In the genomic region with DNA sequence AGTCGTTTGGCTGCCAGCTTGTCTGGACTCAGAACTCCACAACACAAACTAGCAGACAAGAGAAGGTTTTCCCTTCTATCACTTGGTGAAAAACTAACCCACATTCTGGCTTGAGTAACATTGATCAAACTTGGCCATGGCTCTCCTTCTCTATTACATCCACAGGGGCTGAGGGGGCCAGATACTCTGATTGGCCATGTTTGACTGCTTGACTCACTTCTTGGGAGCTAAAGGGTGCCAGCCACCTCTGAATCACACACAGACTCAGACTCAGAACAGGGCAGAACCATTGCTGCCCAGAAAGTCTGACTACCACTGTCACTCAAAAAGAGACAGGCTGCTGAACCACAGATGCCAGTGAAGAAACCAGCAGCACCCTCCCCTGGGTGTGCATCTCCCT, we compare ENCODE assay signal across 23 mouse cellular contexts. TPM values are rescaled to one million over a fixed set of nuclear protein-coding genes. Genes with fewer than 3 reads are reported as not detected.
DNase-seq lines count a peak whose midpoint lies in the region; ATAC-seq and TF ChIP-seq lines count a peak whose summit lies in the region.
"Had no signal": no experiment of that assay in that cellular context is flagged by ENCODE, and none has a peak within 500 bp of the region (broad histone marks: within the 10 kb centered on the region; RNA-seq: fewer than 3 reads in every experiment).

No protein-coding gene starts in this region.

- no peaks in the 10 kb centered on the region for H3K27me3 ChIP-seq in midbrain, embryonic 11.5 days (ENCODE audit: control insufficient read depth, insufficient read depth, low read length)
- no peaks in the 10 kb centered on the region for H3K27me3 ChIP-seq in midbrain, postnatal 0 days (ENCODE audit: insufficient read depth, low read length)
- H3K27me3 ChIP-seq: embryonic facial prominence, embryonic 15.5 days; forebrain, embryonic 12.5 days; hindbrain, embryonic 13.5 days; Patski had no signal

- no peaks in the 10 kb centered on the region for H3K36me3 ChIP-seq in midbrain, embryonic 11.5 days (ENCODE audit: control insufficient read depth, insufficient read depth, low read length)
- H3K36me3 ChIP-seq in midbrain, postnatal 0 days (ENCODE audit: insufficient read depth, low read length), result no peaks in the 10 kb centered on the region
- H3K36me3 ChIP-seq: embryonic facial prominence, embryonic 15.5 days; forebrain, embryonic 12.5 days; G1E; heart, embryonic 10.5 days had no signal

- no peak for ATAC-seq in midbrain, embryonic 11.5 days (ENCODE audit: low FRiP score)
- ATAC-seq in midbrain, postnatal 0 days (ENCODE audit: low FRiP score), result no peak
- ATAC-seq: activated CD4-positive, CD25-positive, alpha-beta regulatory T cell, adult 4 months; CD4-positive, CD25-positive, alpha-beta regulatory T cell, adult 4 months; hindbrain, postnatal 0 days; Patski had no signal

- no peaks in the 10 kb centered on the region for H3K4me1 ChIP-seq in midbrain, embryonic 11.5 days (ENCODE audit: control insufficient read depth, insufficient read depth, low read length)
- H3K4me1 ChIP-seq in midbrain, postnatal 0 days (ENCODE audit: insufficient read depth, low read length), result no peaks in the 10 kb centered on the region
- H3K4me1 ChIP-seq: forebrain, embryonic 12.5 days had no signal

- TF ChIP-seq CTCF in midbrain, postnatal 0 days (IDR thresholded peaks at IDR 0.05), result no peak

- no peak overlapping the region for H3K4me2 ChIP-seq in midbrain, embryonic 11.5 days
- H3K4me2 ChIP-seq in midbrain, postnatal 0 days (ENCODE audit: low read depth, low read length, poor library complexity, severe bottlenecking), result no peak overlapping the region
- H3K4me2 ChIP-seq: embryonic facial prominence, embryonic 15.5 days; forebrain, embryonic 12.5 days; hindbrain, embryonic 13.5 days had no signal

- H3K9me3 ChIP-seq in midbrain, embryonic 11.5 days (ENCODE audit: control insufficient read depth, low read length), result no peaks in the 10 kb centered on the region
- no peaks in the 10 kb centered on the region for H3K9me3 ChIP-seq in midbrain, postnatal 0 days (ENCODE audit: low read length)
- H3K9me3 ChIP-seq: embryonic facial prominence, embryonic 15.5 days; forebrain, embryonic 12.5 days; heart, embryonic 10.5 days; hindbrain, embryonic 13.5 days had no signal

- no peak overlapping the region for H3K4me3 ChIP-seq in midbrain, embryonic 11.5 days (ENCODE audit: low read depth, low read length)
- H3K4me3 ChIP-seq in midbrain, postnatal 0 days (ENCODE audit: low read depth, low read length), result no peak overlapping the region
- H3K4me3 ChIP-seq: embryonic facial prominence, embryonic 15.5 days; forebrain, embryonic 12.5 days; heart, embryonic 10.5 days; hindbrain, embryonic 13.5 days had no signal

- DNase-seq in adrenal gland, postnatal 14 days, result peak; percentile 48
- no peak for DNase-seq in adrenal gland, postnatal 10 days
- peak; percentile 39 for DNase-seq in midbrain, embryonic 11.5 days (ENCODE audit: low spot score, missing footprints)
- no peak for DNase-seq in midbrain, postnatal 0 days (ENCODE audit: low spot score)
- DNase-seq in adrenal gland, postnatal 36 days, result peak; percentile 31 to 37
- no peak for DNase-seq in cerebellum, adult 11-12 months
- DNase-seq in lung, postnatal 25 days (ENCODE audit: low spot score), result no peak
- DNase-seq: B cell, adult 2 months; gastrocnemius, postnatal 10 days; heart, adult 18-20 months; heart, postnatal 10 days; heart, postnatal 4 days; kidney, adult 11 months; kidney, adult 9 months had no signal

- WGBS in midbrain, embryonic 11.5 days, result 71% methylated on average over 1 of the region's 1 CpGs
- WGBS in midbrain, postnatal 0 days, result 68% methylated on average over 1 of the region's 1 CpGs

- no peak overlapping the region for H3K9ac ChIP-seq in midbrain, embryonic 11.5 days (ENCODE audit: low read length)
- no peak overlapping the region for H3K9ac ChIP-seq in midbrain, postnatal 0 days (replicated peaks; ENCODE audit: low read length, poor library complexity, severe bottlenecking)
- H3K9ac ChIP-seq: embryonic facial prominence, embryonic 15.5 days; forebrain, embryonic 12.5 days; hindbrain, embryonic 13.5 days had no signal

- H3K27ac ChIP-seq in midbrain, embryonic 11.5 days (ENCODE audit: low read depth, low read length), result no peak overlapping the region
- H3K27ac ChIP-seq in midbrain, postnatal 0 days (ENCODE audit: low read depth, low read length), result no peak overlapping the region
- H3K27ac ChIP-seq: embryonic facial prominence, embryonic 15.5 days; forebrain, embryonic 12.5 days; heart, embryonic 10.5 days; hindbrain, embryonic 13.5 days; hindbrain, postnatal 0 days had no signal

RNA-seq across cellular contexts. Expression of gene Pkd2, which starts 6.2 kb away (rescaled TPM):
- 35.7 and 37.6 TPM in 2 replicates for total RNA-seq in adrenal gland, postnatal 14 days (2021)
- 10 to 100 TPM; 31.4 to 37.3 TPM for total RNA-seq in adrenal gland, postnatal 10 days (2021)
- polyA plus RNA-seq in midbrain, embryonic 11.5 days (2014; fragmentation: Nextera tagmentation; extraction: Ambion mirVana), result 10.3 and 11.2 TPM in 2 replicates
- 25.8 and 29.1 TPM in 2 replicates for total RNA-seq in midbrain, postnatal 0 days (2014; rRNA removed)
- 4.8 and 5.2 TPM in 2 replicates for polyA plus RNA-seq in midbrain, postnatal 0 days (2015; fragmentation: Nextera tagmentation; extraction: Ambion mirVana)
- 10 to 100 TPM; 43.4 to 44.1 TPM for total RNA-seq in adrenal gland, postnatal 36 days (2021)
- polyA plus RNA-seq: G1E had no signal

RNA-seq across cellular contexts. Expression of gene Spp1, which starts 18.2 kb away (rescaled TPM):
- total RNA-seq in adrenal gland, postnatal 14 days (2021), result 19.6 and 46.5 TPM in 2 replicates
- 100 to 1,000 TPM in 1 of 2 experiments, 1 to 10 TPM in 1; 7.9 to 122 TPM for total RNA-seq in adrenal gland, postnatal 10 days (2021)
- 6.8 and 8.2 TPM in 2 replicates for polyA plus RNA-seq in midbrain, embryonic 11.5 days (2014; fragmentation: Nextera tagmentation; extraction: Ambion mirVana)
- 14.3 and 18.4 TPM in 2 replicates for total RNA-seq in midbrain, postnatal 0 days (2014; rRNA removed)
- 25.9 and 31.2 TPM in 2 replicates for polyA plus RNA-seq in midbrain, postnatal 0 days (2015; fragmentation: Nextera tagmentation; extraction: Ambion mirVana)
- total RNA-seq in adrenal gland, postnatal 36 days (2021), result 100 to 1,000 TPM; 126 to 196 TPM
- total RNA-seq: G1E had no signal
- polyA plus RNA-seq: G1E had no signal

RNA-seq across cellular contexts. Expression of gene BC005561, which starts 55.1 kb away (rescaled TPM):
- total RNA-seq in adrenal gland, postnatal 14 days (2021), result 9.5 and 11.3 TPM in 2 replicates
- total RNA-seq in adrenal gland, postnatal 10 days (2021), result 10 to 100 TPM in 1 of 2 experiments, 1 to 10 TPM in 1; 8.5 to 11.4 TPM
- polyA plus RNA-seq in midbrain, embryonic 11.5 days (2014; fragmentation: Nextera tagmentation; extraction: Ambion mirVana), result 16.6 and 17.6 TPM in 2 replicates
- total RNA-seq in midbrain, postnatal 0 days (2014; rRNA removed), result 7.2 and 7.3 TPM in 2 replicates
- 6.5 and 9.5 TPM in 2 replicates for polyA plus RNA-seq in midbrain, postnatal 0 days (2015; fragmentation: Nextera tagmentation; extraction: Ambion mirVana)
- 10 to 100 TPM in 1 of 2 experiments, 1 to 10 TPM in 1; 8.8 to 12.6 TPM for total RNA-seq in adrenal gland, postnatal 36 days (2021)

Comparison
In these comparisons a context has a peak if more than half of its experiments do, and no peak if none do; other contexts are left out.
1. DNase-seq: peak in adrenal gland, postnatal 14 days (single experiment), midbrain, embryonic 11.5 days (single experiment) and adrenal gland, postnatal 36 days (2 of 2); none in adrenal gland, postnatal 10 days (single experiment), midbrain, postnatal 0 days (single experiment), cerebellum, adult 11-12 months (single experiment) and lung, postnatal 25 days (single experiment).